Mouse (Mus musculus) gastrocnemius, postnatal 36 days (tissue): ENCODE results near the gene Tnfsf13b. TPM values are rescaled to one million over a fixed set of nuclear protein-coding genes. Genes with fewer than 3 reads are reported as not detected.

Experiments
- DNase-seq, 2 experiments: peaks; one replicate each; pipeline ENCODE4 v3.0.0; 2022
- intact Hi-C: fragments of 180-260 bp; cut with DNase I; formaldehyde crosslinking; loops from one replicate; pipeline ENCODE4 v1.15.1; 2025
- total RNA-seq, 2 experiments: library from RNA; stranded (reverse); gene quantifications; 2 replicates each; pipeline ENCODE4 v1.2.3; 2021

The Tnfsf13b gene
- total RNA-seq, 2 experiments from 2014 or later = 0.56 to 1.2 TPM

DNA sequence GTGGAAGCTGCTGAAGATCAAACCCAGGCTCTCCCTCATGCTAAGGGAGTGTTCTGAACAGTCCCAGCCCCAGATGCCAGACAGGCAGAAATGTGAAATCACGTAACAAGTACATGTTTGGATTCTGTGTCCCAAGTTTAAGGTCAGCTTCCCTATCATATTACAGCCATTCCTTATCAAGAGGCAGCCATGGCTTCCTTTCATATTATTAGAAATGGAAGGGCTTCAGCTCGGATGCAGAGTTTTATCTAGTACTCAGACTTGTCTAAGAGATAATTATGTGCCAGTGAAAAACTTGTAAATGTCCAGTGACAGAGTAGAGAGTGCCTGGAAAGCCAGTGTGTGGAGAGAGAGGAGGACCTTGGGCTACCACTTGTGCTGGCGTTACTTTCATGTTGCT is 34.6 kb downstream of the Tnfsf13b start:
- no peak for DNase-seq
- intact Hi-C loops = loop anchor here (5.0 kb wide), 2 partner anchors 181 to 361 kb away; no protein-coding TSS in a partner anchor

DNA sequence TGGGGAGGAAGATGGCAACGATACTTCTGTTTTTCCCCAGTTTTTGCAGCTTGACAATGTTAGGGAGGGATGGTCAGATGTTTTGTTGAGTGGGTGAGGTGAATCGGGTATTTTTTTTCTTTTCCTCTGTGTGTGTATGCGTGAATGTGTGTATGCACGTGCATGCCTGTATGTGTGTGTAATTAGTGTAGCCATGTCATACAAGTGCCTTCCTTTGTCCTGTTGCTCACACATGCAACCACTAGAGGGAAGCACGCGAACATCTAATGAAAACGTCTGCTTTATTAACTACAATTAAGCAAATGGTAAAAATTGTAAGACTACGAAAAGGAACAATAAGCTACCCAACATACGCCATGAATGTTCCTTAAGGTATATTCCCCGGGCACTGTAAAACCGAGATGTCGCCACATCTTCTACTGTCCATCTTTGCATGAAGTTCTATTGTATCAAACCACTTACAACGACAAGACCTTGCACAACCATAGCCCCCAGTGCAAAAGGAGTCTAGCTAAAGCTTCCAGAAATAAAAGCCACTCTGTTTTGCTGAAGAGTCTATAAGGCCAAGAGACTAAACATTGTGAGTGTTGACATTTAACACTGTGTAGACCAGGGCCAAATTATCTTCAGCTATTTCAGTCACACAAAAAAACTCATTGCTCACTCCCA is 37.7 kb downstream of the Tnfsf13b start:
- no peak for DNase-seq
- intact Hi-C loops = loop anchor here (5.0 kb wide), 2 partner anchors 178 to 358 kb away; no protein-coding TSS in a partner anchor

DNA sequence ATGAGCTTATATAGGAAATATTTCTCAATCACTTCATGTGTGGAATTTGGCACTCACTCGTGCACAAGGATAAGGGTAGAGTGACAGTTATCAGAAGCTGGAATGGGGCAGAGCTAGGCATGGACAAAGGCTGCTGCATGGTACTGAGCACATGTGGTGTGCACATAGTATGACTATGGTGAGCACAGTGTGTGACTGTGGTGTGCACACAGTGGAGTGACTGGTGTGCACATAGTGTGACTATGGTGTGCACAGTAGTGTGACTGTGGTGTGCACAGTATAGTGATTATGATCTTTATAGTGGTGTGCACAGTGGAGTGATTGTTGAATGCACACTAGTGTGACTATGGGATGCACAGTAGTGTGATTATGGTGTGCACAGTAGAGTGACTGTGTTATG is 39.5 kb downstream of the Tnfsf13b start:
- intact Hi-C loops = loop anchor here (5.0 kb wide), 1 partner anchor 257 kb away; no protein-coding TSS in a partner anchor
- no peak for DNase-seq

DNA sequence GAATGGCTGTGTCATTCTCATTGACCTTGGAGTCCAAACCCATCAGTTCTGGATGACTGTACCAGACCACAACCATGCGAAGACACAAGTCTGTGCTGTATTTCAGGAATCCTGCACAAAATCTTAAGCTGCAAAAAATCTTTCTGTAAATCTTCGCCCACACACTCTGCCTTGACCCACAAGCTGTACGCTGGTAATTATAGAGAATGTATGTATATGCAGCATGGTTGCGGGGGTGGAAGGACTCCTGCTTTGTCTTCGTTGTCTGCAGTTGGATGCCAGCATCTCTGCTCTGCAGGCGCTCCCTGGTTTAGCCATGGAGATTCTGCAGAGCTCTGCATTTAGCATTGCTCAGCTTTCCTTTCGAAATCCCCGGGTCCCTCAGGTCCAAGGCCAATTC is 42.9 kb downstream of the Tnfsf13b start:
- intact Hi-C loops = loop anchor here (5.0 kb wide), 1 partner anchor 253 kb away; no protein-coding TSS in a partner anchor

DNA sequence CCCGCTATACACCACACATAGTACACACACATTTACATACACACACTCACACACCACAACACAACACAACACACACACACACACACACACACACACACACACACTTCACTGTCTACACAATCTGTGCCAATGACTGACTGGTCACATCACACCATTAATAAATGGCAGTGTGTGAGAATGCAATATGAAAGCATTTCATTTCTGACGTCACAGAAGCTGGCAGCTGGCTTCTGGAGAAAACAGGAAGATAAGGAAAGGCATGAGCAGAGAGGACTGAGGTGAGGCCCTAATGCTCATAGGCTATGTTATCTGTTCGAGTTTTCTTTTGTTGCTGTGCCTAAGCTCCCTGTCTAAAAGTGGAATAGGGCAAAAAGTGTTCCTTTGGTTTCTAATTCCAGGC is 45.3 kb downstream of the Tnfsf13b start:
- no peak for DNase-seq
- intact Hi-C loops = no loop called here

More for the DNA sequence above, 42.9 kb downstream of the Tnfsf13b start:
- no peak for DNase-seq

DNA sequence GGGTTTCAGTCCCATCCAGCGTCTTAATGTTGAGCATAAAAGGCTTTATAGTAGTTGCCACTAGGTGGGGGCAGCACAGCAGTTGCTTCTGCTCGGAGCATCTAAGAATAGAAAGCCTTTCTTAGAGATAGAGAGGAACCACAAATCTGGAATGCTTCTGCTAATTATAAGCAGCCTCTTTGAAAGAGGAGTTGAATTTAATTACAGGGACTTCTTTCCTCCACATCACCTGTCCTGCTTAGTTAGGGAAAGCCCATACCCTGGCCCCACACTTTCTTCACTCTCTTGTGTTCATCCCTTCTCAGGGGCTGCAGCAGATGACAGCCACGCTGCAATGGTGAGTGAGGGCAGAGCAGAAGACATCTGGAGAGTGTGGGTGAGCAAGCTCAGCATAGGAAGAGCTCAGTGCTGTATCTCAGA is 47.3 kb downstream of the Tnfsf13b start:
- intact Hi-C loops = no loop called here
- DNase-seq = no peak

DNA sequence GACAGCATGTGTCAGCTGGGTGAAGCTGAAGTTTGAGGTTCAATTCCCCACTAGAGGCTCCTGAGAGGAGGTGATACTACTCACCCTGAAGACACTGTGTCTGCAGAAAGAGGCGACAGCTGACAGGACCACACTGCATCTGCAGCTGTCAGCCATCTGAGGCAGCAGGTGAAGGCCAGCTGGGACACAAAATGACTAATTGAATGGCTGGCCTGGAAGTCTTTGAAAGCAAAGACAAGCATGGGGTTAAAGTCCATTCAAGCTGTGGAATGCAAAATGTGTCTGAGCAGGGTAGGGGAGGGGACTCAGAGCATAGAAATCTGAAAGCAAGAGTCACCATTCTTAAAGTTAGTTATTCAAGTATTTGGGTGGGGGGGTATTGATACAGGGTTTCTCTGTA is 54.7 kb downstream of the Tnfsf13b start:
- no peak for DNase-seq
- intact Hi-C loops = no loop called here

DNA sequence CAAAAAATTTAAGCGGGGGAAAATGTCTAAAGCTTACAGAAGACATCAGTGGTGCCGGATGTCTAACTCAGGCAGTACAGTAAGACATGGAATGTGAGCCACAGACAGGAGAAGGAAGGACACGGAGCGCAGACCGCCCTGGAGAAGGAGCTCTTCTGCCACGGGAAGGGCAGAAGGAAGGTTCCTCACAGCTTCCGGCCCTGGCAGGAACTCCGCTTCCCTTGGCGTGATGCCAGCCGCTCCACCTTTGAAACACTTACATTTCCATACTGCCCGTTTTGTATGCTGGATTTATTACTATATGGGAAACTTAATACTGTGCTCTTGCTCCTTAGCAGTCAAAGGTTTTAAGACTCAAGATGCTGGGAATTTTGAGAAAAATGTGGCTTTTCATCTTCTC is 60.6 kb downstream of the Tnfsf13b start:
- DNase-seq = no peak
- intact Hi-C loops = no loop called here

DNA sequence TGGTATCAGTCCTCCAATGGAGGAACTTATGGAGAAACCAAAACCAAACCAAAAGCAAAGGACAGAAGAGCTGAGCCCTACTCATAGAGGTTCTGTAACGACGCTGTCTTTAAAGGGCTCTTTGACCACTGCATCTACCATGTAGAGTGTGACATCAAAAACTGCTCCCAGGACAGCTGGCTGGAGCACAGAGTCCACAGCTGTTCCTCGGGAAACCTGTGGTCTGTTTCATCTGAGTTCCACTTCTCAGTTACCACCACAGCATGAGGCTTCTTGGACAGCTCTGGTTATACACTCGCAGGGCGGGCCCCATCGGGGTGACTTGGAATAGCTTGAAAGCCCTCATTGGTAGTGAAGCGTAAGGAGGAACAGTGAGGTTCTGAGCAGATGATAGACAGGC is 61.5 kb downstream of the Tnfsf13b start:
- intact Hi-C loops = no loop called here
- DNase-seq = no peak

DNA sequence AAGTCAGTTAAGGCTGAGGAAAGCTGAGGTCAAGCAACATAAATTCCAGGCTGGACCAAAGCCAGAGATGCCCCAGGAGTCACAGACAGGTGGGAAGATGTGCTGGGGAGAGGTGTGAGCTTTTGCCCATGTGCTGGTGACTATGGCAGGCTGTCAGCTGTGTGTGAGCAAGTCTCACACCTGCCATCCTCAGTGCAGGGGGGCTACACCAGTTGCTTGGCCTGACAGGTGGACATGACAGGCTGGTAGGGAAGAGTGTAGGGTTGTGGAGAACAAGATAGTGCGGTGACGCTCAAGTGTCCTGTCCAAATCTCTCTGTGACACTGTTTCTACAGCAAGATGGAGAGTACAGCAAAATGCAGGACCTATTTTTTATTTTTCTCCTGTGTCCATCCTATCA is 66.1 kb downstream of the Tnfsf13b start:
- no peak for DNase-seq
- intact Hi-C loops = no loop called here

Other genes with a start within 250 kb of the Tnfsf13b start
- gene Fam155a, start 235.3 kb upstream of the Tnfsf13b start, total RNA-seq = not detected
- gene Gm10217, start 142.2 kb upstream of the Tnfsf13b start, total RNA-seq = not detected
- gene Lig4, start 28.8 kb upstream of the Tnfsf13b start, total RNA-seq = 1 to 10 TPM; 2.8 to 3.4 TPM
- gene Abhd13, start 28.8 kb upstream of the Tnfsf13b start, total RNA-seq = 1 to 10 TPM; 6.8 to 8.1 TPM
- under 1 TPM; 0.31 to 0.86 TPM for gene Myo16, start 147.4 kb downstream of the Tnfsf13b start, total RNA-seq